Mouse (Mus musculus): ENCODE measurements at regions not wholly inside any gene's neighbourhood (a gene's known extent, or its start where the extent isn't known, plus 50 kb on each side); places are given as distances from the start of the nearest gene placed in this dataset.

GRCm38 (mm10) chr8:67143479-67143878 is 283.5 kb downstream of the Naf1 start:
- Histone ChIP-seq H3K9ac (ENCODE audit: low read depth, low read length) (no peak overlapping the region), H3K4me3 (ENCODE audit: low read depth, low read length) (no peak overlapping the region), H3K4me1 (ENCODE audit: control insufficient read depth, low read depth, low read length) (no peaks in the 10 kb centered on the region), H3K9me3 (replicated peaks; ENCODE audit: control insufficient read depth, low read length) (no peaks in the 10 kb centered on the region), H3K36me3 (ENCODE audit: control insufficient read depth, insufficient read depth) (no peaks in the 10 kb centered on the region), H3K27ac (ENCODE audit: low read length) (no peak overlapping the region), H3K4me2 (ENCODE audit: low read depth, low read length) (no peak overlapping the region), H3K27me3 (ENCODE audit: control insufficient read depth, insufficient read depth, low read depth, low read length) (no peaks in the 10 kb centered on the region)
- ATAC-seq (ENCODE audit: low read depth): no peak
- WGBS (ENCODE audit: insufficient replicate concordance): 49% methylated on average over 4 of the region's 4 CpGs

GRCm38 (mm10) chr8:67181741-67182140 is 321.7 kb downstream of the Naf1 start:
- Histone ChIP-seq H3K4me2 (ENCODE audit: low read depth, low read length) (no peak overlapping the region), H3K9ac (ENCODE audit: low read depth, low read length) (no peak overlapping the region), H3K4me1 (ENCODE audit: control insufficient read depth, low read depth, low read length) (no peaks in the 10 kb centered on the region), H3K36me3 (ENCODE audit: control insufficient read depth, insufficient read depth) (no peaks in the 10 kb centered on the region), H3K27ac (ENCODE audit: low read length) (no peak overlapping the region), H3K27me3 (ENCODE audit: control insufficient read depth, insufficient read depth, low read depth, low read length) (no peaks in the 10 kb centered on the region), H3K4me3 (ENCODE audit: low read depth, low read length) (no peak overlapping the region), H3K9me3 (replicated peaks; ENCODE audit: control insufficient read depth, low read length) (no peaks in the 10 kb centered on the region)
- 53% methylated on average over 5 of the region's 5 CpGs for WGBS (ENCODE audit: insufficient replicate concordance)
- ATAC-seq (ENCODE audit: low read depth): no peak

- no peak overlapping the region for H3K4me3 ChIP-seq (ENCODE audit: low read depth, low read length)
Measured at GRCm38 (mm10) chr8:67199213-67199612, 324.4 kb upstream of the Nat3 start.

GRCm38 (mm10) chr8:67206064-67206463 is 317.6 kb upstream of the Nat3 start:
- Histone ChIP-seq H3K4me2 (ENCODE audit: low read depth, low read length) (no peak overlapping the region), H3K9me3 (replicated peaks; ENCODE audit: control insufficient read depth, low read length) (no peaks in the 10 kb centered on the region), H3K27me3 (ENCODE audit: control insufficient read depth, insufficient read depth, low read depth, low read length) (no peaks in the 10 kb centered on the region), H3K36me3 (ENCODE audit: control insufficient read depth, insufficient read depth) (no peaks in the 10 kb centered on the region), H3K4me3 (ENCODE audit: low read depth, low read length) (no peak overlapping the region), H3K4me1 (ENCODE audit: control insufficient read depth, low read depth, low read length) (no peaks in the 10 kb centered on the region), H3K9ac (ENCODE audit: low read depth, low read length) (no peak overlapping the region), H3K27ac (ENCODE audit: low read length) (no peak overlapping the region)
- 70% methylated on average over 1 of the region's 1 CpGs for WGBS (ENCODE audit: insufficient replicate concordance)
- ATAC-seq (ENCODE audit: low read depth): no peak

More at GRCm38 (mm10) chr8:67199213-67199612, 324.4 kb upstream of the Nat3 start:
- H3K4me1 ChIP-seq (ENCODE audit: control insufficient read depth, low read depth, low read length): no peaks in the 10 kb centered on the region
- H3K36me3 ChIP-seq (ENCODE audit: control insufficient read depth, insufficient read depth): no peaks in the 10 kb centered on the region
- no peak overlapping the region for H3K27ac ChIP-seq (ENCODE audit: low read length)
- no peak for ATAC-seq (ENCODE audit: low read depth)
- H3K4me2 ChIP-seq (ENCODE audit: low read depth, low read length): no peak overlapping the region
- H3K9me3 ChIP-seq (replicated peaks; ENCODE audit: control insufficient read depth, low read length): no peaks in the 10 kb centered on the region
- no peaks in the 10 kb centered on the region for H3K27me3 ChIP-seq (ENCODE audit: control insufficient read depth, insufficient read depth, low read depth, low read length)
- H3K9ac ChIP-seq (ENCODE audit: low read depth, low read length): no peak overlapping the region

GRCm38 (mm10) chr8:67231921-67232701 is 291.5 kb upstream of the Nat3 start:
- WGBS (ENCODE audit: insufficient replicate concordance): 46% methylated on average over 7 of the region's 7 CpGs
- Histone ChIP-seq H3K4me1 (ENCODE audit: control insufficient read depth, low read depth, low read length) (no peaks in the 10 kb centered on the region), H3K4me3 (ENCODE audit: low read depth, low read length) (no peak overlapping the region), H3K36me3 (ENCODE audit: control insufficient read depth, insufficient read depth) (no peaks in the 10 kb centered on the region), H3K27ac (ENCODE audit: low read length) (no peak overlapping the region), H3K9me3 (replicated peaks; ENCODE audit: control insufficient read depth, low read length) (no peaks in the 10 kb centered on the region), H3K9ac (ENCODE audit: low read depth, low read length) (no peak overlapping the region), H3K4me2 (ENCODE audit: low read depth, low read length) (no peak overlapping the region), H3K27me3 (ENCODE audit: control insufficient read depth, insufficient read depth, low read depth, low read length) (no peaks in the 10 kb centered on the region)
- peak; percentile 55; the same call in 1 of the 2 replicates for ATAC-seq (ENCODE audit: low read depth)

- no peaks in the 10 kb centered on the region for H3K9me3 ChIP-seq (replicated peaks; ENCODE audit: control insufficient read depth, low read length)
- no peaks in the 10 kb centered on the region for H3K27me3 ChIP-seq (ENCODE audit: control insufficient read depth, insufficient read depth, low read depth, low read length)
- no peaks in the 10 kb centered on the region for H3K4me1 ChIP-seq (ENCODE audit: control insufficient read depth, low read depth, low read length)
- H3K27ac ChIP-seq (ENCODE audit: low read length): no peak overlapping the region
- no peak overlapping the region for H3K9ac ChIP-seq (ENCODE audit: low read depth, low read length)
- 55% methylated on average over 1 of the region's 1 CpGs for WGBS (ENCODE audit: insufficient replicate concordance)
- ATAC-seq (ENCODE audit: low read depth): no peak
- no peak overlapping the region for H3K4me2 ChIP-seq (ENCODE audit: low read depth, low read length)
- no peak overlapping the region for H3K4me3 ChIP-seq (ENCODE audit: low read depth, low read length)
- no peaks in the 10 kb centered on the region for H3K36me3 ChIP-seq (ENCODE audit: control insufficient read depth, insufficient read depth)
Measured at GRCm38 (mm10) chr8:67238934-67239333, 284.7 kb upstream of the Nat3 start.

GRCm38 (mm10) chr8:67278759-67279158 is 244.9 kb upstream of the Nat3 start:
- 48% methylated on average over 6 of the region's 6 CpGs for WGBS (ENCODE audit: insufficient replicate concordance)

GRCm38 (mm10) chr8:67279449-67279848 is 244.2 kb upstream of the Nat3 start:
- no peaks in the 10 kb centered on the region for H3K27me3 ChIP-seq (ENCODE audit: control insufficient read depth, insufficient read depth, low read depth, low read length)
- H3K4me1 ChIP-seq (ENCODE audit: control insufficient read depth, low read depth, low read length): no peaks in the 10 kb centered on the region
- ATAC-seq (ENCODE audit: low read depth): no peak
- no peak overlapping the region for H3K4me3 ChIP-seq (ENCODE audit: low read depth, low read length)
- no peak overlapping the region for H3K27ac ChIP-seq (ENCODE audit: low read length)
- H3K9ac ChIP-seq (ENCODE audit: low read depth, low read length): no peak overlapping the region
- no peaks in the 10 kb centered on the region for H3K36me3 ChIP-seq (ENCODE audit: control insufficient read depth, insufficient read depth)
- H3K4me2 ChIP-seq (ENCODE audit: low read depth, low read length): no peak overlapping the region
- no peaks in the 10 kb centered on the region for H3K9me3 ChIP-seq (replicated peaks; ENCODE audit: control insufficient read depth, low read length)

More at GRCm38 (mm10) chr8:67278759-67279158, 244.9 kb upstream of the Nat3 start:
- no peak overlapping the region for H3K4me3 ChIP-seq (ENCODE audit: low read depth, low read length)
- H3K9ac ChIP-seq (ENCODE audit: low read depth, low read length): no peak overlapping the region
- no peak overlapping the region for H3K27ac ChIP-seq (ENCODE audit: low read length)
- H3K9me3 ChIP-seq (replicated peaks; ENCODE audit: control insufficient read depth, low read length): no peaks in the 10 kb centered on the region
- no peak overlapping the region for H3K4me2 ChIP-seq (ENCODE audit: low read depth, low read length)
- no peaks in the 10 kb centered on the region for H3K4me1 ChIP-seq (ENCODE audit: control insufficient read depth, low read depth, low read length)
- no peaks in the 10 kb centered on the region for H3K36me3 ChIP-seq (ENCODE audit: control insufficient read depth, insufficient read depth)
- ATAC-seq (ENCODE audit: low read depth): no peak
- H3K27me3 ChIP-seq (ENCODE audit: control insufficient read depth, insufficient read depth, low read depth, low read length): no peaks in the 10 kb centered on the region

- Histone ChIP-seq H3K9ac (ENCODE audit: low read depth, low read length) (no peak overlapping the region), H3K27ac (ENCODE audit: low read length) (no peak overlapping the region), H3K4me1 (ENCODE audit: control insufficient read depth, low read depth, low read length) (no peaks in the 10 kb centered on the region), H3K4me3 (ENCODE audit: low read depth, low read length) (no peak overlapping the region), H3K4me2 (ENCODE audit: low read depth, low read length) (no peak overlapping the region), H3K36me3 (ENCODE audit: control insufficient read depth, insufficient read depth) (no peaks in the 10 kb centered on the region), H3K27me3 (ENCODE audit: control insufficient read depth, insufficient read depth, low read depth, low read length) (no peaks in the 10 kb centered on the region), H3K9me3 (replicated peaks; ENCODE audit: control insufficient read depth, low read length) (no peaks in the 10 kb centered on the region)
- no peak for ATAC-seq (ENCODE audit: low read depth)
- 46% methylated on average over 1 of the region's 1 CpGs for WGBS (ENCODE audit: insufficient replicate concordance)
Measured at GRCm38 (mm10) chr8:67310494-67310893, 213.2 kb upstream of the Nat3 start.
